Mouse (Mus musculus): ENCODE measurements around the gene Tspoap1. TPM values are rescaled to one million over a fixed set of nuclear protein-coding genes. Genes with fewer than 3 reads are reported as not detected.

Gene Tspoap1
- polyA plus RNA-seq, 1 experiment: 27.9 TPM

- no peaks in the 10 kb centered on the region for H3K27me3 ChIP-seq (ENCODE audit: control insufficient read depth, insufficient read depth, low read length)
- no peak overlapping the region for H3K27ac ChIP-seq (ENCODE audit: control insufficient read depth, insufficient read depth, low read length)
- WGBS: 9% methylated on average over 31 of the region's 31 CpGs
- H3K4me3 ChIP-seq (ENCODE audit: control insufficient read depth, insufficient read depth, low read length): no peak overlapping the region
- H3K4me1 ChIP-seq (replicated peaks; ENCODE audit: control insufficient read depth, insufficient read depth, low read length): peaks cover 5% of the 10 kb centered on the region; the same call in 1 of the 2 replicates
- TF ChIP-seq CTCF (IDR thresholded peaks at IDR 0.05; ENCODE audit: borderline replicate concordance, control insufficient read depth, extremely low read depth, insufficient read depth, low read length, poor library complexity) (peak; percentile 74; the same call in 1 of the 2 replicates), POLR2A (IDR thresholded peaks at IDR 0.05; ENCODE audit: control insufficient read depth, extremely low read depth, insufficient read depth, low read length, poor library complexity) (no peak)
- H3K36me3 ChIP-seq (ENCODE audit: control insufficient read depth, insufficient read depth, low read length): no peaks in the 10 kb centered on the region
- DNase-seq: peak; percentile 49
Observed at GRCm38 (mm10) chr11:87816707-87817442, 56.5 kb downstream of the Tspoap1 start.

GRCm38 (mm10) chr11:87817443-87817773, 57.1 kb downstream of the Tspoap1 start:
- no peak for TF ChIP-seq POLR2A (IDR thresholded peaks at IDR 0.05; ENCODE audit: control insufficient read depth, extremely low read depth, insufficient read depth, low read length, poor library complexity)
- Histone ChIP-seq H3K4me1 (replicated peaks; ENCODE audit: control insufficient read depth, insufficient read depth, low read length) (peaks cover 5% of the 10 kb centered on the region; the same call in 1 of the 2 replicates), H3K4me3 (ENCODE audit: control insufficient read depth, insufficient read depth, low read length) (no peak overlapping the region), H3K36me3 (ENCODE audit: control insufficient read depth, insufficient read depth, low read length) (no peaks in the 10 kb centered on the region), H3K27ac (ENCODE audit: control insufficient read depth, insufficient read depth, low read length) (no peak overlapping the region), H3K27me3 (ENCODE audit: control insufficient read depth, insufficient read depth, low read length) (no peaks in the 10 kb centered on the region)
- WGBS: 45% methylated on average over 4 of the region's 4 CpGs
- no peak for DNase-seq

- Histone ChIP-seq H3K4me3 (ENCODE audit: control insufficient read depth, insufficient read depth, low read length) (no peak overlapping the region), H3K36me3 (ENCODE audit: control insufficient read depth, insufficient read depth, low read length) (no peaks in the 10 kb centered on the region), H3K27ac (ENCODE audit: control insufficient read depth, insufficient read depth, low read length) (no peak overlapping the region), H3K27me3 (ENCODE audit: control insufficient read depth, insufficient read depth, low read length) (no peaks in the 10 kb centered on the region), H3K4me1 (replicated peaks; ENCODE audit: control insufficient read depth, insufficient read depth, low read length) (peaks cover 5% of the 10 kb centered on the region; the same call in 1 of the 2 replicates)
- WGBS: 87% methylated on average over 5 of the region's 5 CpGs
- TF ChIP-seq CTCF (IDR thresholded peaks at IDR 0.05; ENCODE audit: borderline replicate concordance, control insufficient read depth, extremely low read depth, insufficient read depth, low read length, poor library complexity) (no peak), POLR2A (IDR thresholded peaks at IDR 0.05; ENCODE audit: control insufficient read depth, extremely low read depth, insufficient read depth, low read length, poor library complexity) (no peak)
- no peak for DNase-seq
Observed at GRCm38 (mm10) chr11:87821502-87821901, 61.2 kb downstream of the Tspoap1 start.

GRCm38 (mm10) chr11:87828239-87828900, 68.0 kb downstream of the Tspoap1 start, which contains the start of gene Lpo:
Lpo (minus strand) TSS chr11:87828289.
- no peaks in the 10 kb centered on the region for H3K27me3 ChIP-seq (ENCODE audit: control insufficient read depth, insufficient read depth, low read length)
- H3K4me1 ChIP-seq (replicated peaks; ENCODE audit: control insufficient read depth, insufficient read depth, low read length): no peaks in the 10 kb centered on the region
- DNase-seq: no peak
- H3K4me3 ChIP-seq (ENCODE audit: control insufficient read depth, insufficient read depth, low read length): no peak within 1 kb of the TSS
- WGBS: 68% methylated on average over 10 of the region's 10 CpGs
- no peak within 1 kb of the TSS for H3K27ac ChIP-seq (ENCODE audit: control insufficient read depth, insufficient read depth, low read length)
- no peaks in the 10 kb centered on the region for H3K36me3 ChIP-seq (ENCODE audit: control insufficient read depth, insufficient read depth, low read length)
- TF ChIP-seq POLR2A (IDR thresholded peaks at IDR 0.05; ENCODE audit: control insufficient read depth, extremely low read depth, insufficient read depth, low read length, poor library complexity) (no peak), CTCF (IDR thresholded peaks at IDR 0.05; ENCODE audit: borderline replicate concordance, control insufficient read depth, extremely low read depth, insufficient read depth, low read length, poor library complexity) (no peak)

Other genes starting within 250 kb of the Tspoap1 start
- gene Gm11492, start 193.9 kb upstream of the Tspoap1 start, polyA plus RNA-seq (2012; rRNA removed): 0.06 TPM in 1 of 2 replicates, not detected in the other
- gene Sept4, start 191.6 kb upstream of the Tspoap1 start, polyA plus RNA-seq (2012; rRNA removed): 12.6 and 13.2 TPM in 2 replicates
- 47.0 and 51.1 TPM in 2 replicates for gene Mtmr4, start 168.4 kb upstream of the Tspoap1 start, polyA plus RNA-seq (2012; rRNA removed)
- 0.04 and 0.05 TPM in 2 replicates for gene Hsf5, start 143.4 kb upstream of the Tspoap1 start, polyA plus RNA-seq (2012; rRNA removed)
- gene Rnf43, start 97.8 kb upstream of the Tspoap1 start, polyA plus RNA-seq (2012; rRNA removed): 6.6 and 9.0 TPM in 2 replicates
- gene Supt4a, start 23.0 kb upstream of the Tspoap1 start, polyA plus RNA-seq (2012; rRNA removed): 172 and 215 TPM in 2 replicates
- gene Mpo, start 33.0 kb downstream of the Tspoap1 start, polyA plus RNA-seq (2012; rRNA removed): 4.6 and 8.5 TPM in 2 replicates
- gene Lpo, start 67.7 kb downstream of the Tspoap1 start, polyA plus RNA-seq (2012; rRNA removed): 8.0 and 10.1 TPM in 2 replicates
- 11.8 and 12.4 TPM in 2 replicates for gene Mks1, start 92.7 kb downstream of the Tspoap1 start, polyA plus RNA-seq (2012; rRNA removed)
- gene Epx, start 115.0 kb downstream of the Tspoap1 start, polyA plus RNA-seq (2012; rRNA removed): 2.1 and 3.2 TPM in 2 replicates
- not detected in 2 replicates for gene Olfr462, start 131.7 kb downstream of the Tspoap1 start, polyA plus RNA-seq (2012; rRNA removed)
- not detected in 2 replicates for gene Olfr463, start 136.8 kb downstream of the Tspoap1 start, polyA plus RNA-seq (2012; rRNA removed)
- gene Olfr464, start 160.4 kb downstream of the Tspoap1 start, polyA plus RNA-seq (2012; rRNA removed): 0.27 and 0.28 TPM in 2 replicates
- 60.7 and 69.7 TPM in 2 replicates for gene Dynll2, start 227.0 kb downstream of the Tspoap1 start, polyA plus RNA-seq (2012; rRNA removed)